Mouse (Mus musculus): ENCODE results near the gene Abcg5. TPM values are rescaled to one million over a fixed set of nuclear protein-coding genes. Genes with fewer than 3 reads are reported as not detected.
A peak's percentile ranks its signal among the peaks of the same experiment; 100 is the strongest.

Abcg5 gene
- polyA plus RNA-seq, 1 experiment: not detected

GRCm38 (mm10) chr17:84653544-84653943 is 29.3 kb downstream of the Abcg5 start:
- Histone ChIP-seq H3K27me3 (ENCODE audit: control insufficient read depth, insufficient read depth, insufficient read length) (no peaks in the 10 kb centered on the region), H3ac (ENCODE audit: control insufficient read depth, insufficient read length) (no peak overlapping the region), H3K36me3 (ENCODE audit: control insufficient read depth, insufficient read depth) (no peaks in the 10 kb centered on the region), H3K4me3 (no peak overlapping the region), H3K79me2 (ENCODE audit: control insufficient read depth, insufficient read depth) (no peaks in the 10 kb centered on the region), H3K4me2 (ENCODE audit: low read depth) (no peak overlapping the region)
- TF ChIP-seq E2F4 (IDR thresholded peaks at IDR 0.05; ENCODE audit: insufficient read depth) (no peak), REST (IDR thresholded peaks at IDR 0.05; ENCODE audit: insufficient read depth, insufficient read length) (no peak), SRF (IDR thresholded peaks at IDR 0.05; ENCODE audit: control insufficient read depth, insufficient read length, low read depth) (no peak)

DNA sequence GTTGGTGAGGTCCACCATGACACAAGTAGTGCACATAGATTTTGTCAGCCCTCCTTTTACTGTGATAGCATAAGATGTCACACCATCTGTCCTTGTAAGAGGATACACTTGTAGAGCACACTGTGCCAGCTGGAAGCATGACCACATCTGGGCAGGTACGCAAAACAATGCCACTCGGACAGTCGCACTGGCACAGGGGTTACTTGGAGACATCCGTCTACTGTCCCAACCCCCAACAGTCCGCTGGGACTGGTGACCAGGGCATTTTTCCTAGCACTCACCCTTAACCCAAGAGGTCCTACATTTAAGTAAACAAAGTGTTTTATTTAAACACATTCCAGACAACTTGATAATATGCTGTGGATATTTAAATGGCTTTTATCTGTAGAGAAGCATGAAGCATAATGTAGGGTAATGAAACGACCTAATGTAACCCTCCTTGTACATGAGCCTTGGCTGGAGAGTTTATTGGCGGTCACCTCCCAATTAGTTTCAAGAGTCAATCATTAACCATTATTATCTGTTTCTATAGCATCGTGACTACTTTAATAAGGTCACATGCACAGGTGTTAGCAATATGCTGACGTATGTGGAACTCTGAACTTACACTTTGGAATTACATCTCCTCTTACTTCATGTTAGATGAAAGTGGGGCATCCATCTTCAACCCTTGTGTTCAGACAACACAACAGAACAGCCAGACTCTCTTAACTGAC is 32.4 kb downstream of the Abcg5 start:
- Histone ChIP-seq H3K4me2 (ENCODE audit: low read depth) (no peak overlapping the region), H3K79me2 (ENCODE audit: control insufficient read depth, insufficient read depth) (no peaks in the 10 kb centered on the region), H3K36me3 (ENCODE audit: control insufficient read depth, insufficient read depth) (no peaks in the 10 kb centered on the region), H3ac (ENCODE audit: control insufficient read depth, insufficient read length) (no peak overlapping the region), H3K4me3 (no peak overlapping the region), H3K27me3 (ENCODE audit: control insufficient read depth, insufficient read depth, insufficient read length) (no peaks in the 10 kb centered on the region)
- no peak for TF ChIP-seq REST (IDR thresholded peaks at IDR 0.05; ENCODE audit: insufficient read depth, insufficient read length)
- no peak for TF ChIP-seq MAX (IDR thresholded peaks at IDR 0.05; ENCODE audit: low read depth)
- TF ChIP-seq MYOD1 (IDR thresholded peaks at IDR 0.05; ENCODE audit: control insufficient read depth in 1 of 3, insufficient read length in 2 of 3, low read depth in 2 of 3): no peak
- TF ChIP-seq MYOG (IDR thresholded peaks at IDR 0.05; ENCODE audit: control insufficient read depth in 1 of 3, insufficient read depth in 1 of 3, insufficient read length in 2 of 3, low read depth in 2 of 3): no peak
- no peak for TF ChIP-seq TCF12 (IDR thresholded peaks at IDR 0.05; ENCODE audit: insufficient read depth, poor library complexity, severe bottlenecking)
- TF ChIP-seq SRF (IDR thresholded peaks at IDR 0.05; ENCODE audit: control insufficient read depth, insufficient read length, low read depth): no peak
- no peak for TF ChIP-seq CEBPB (IDR thresholded peaks at IDR 0.05; ENCODE audit: insufficient read depth, poor library complexity, severe bottlenecking)
- TF ChIP-seq POLR2AphosphoS2 (IDR thresholded peaks at IDR 0.05; ENCODE audit: insufficient read length, low read depth): no peak
- TF ChIP-seq E2F4 (IDR thresholded peaks at IDR 0.05; ENCODE audit: insufficient read depth): no peak
- TF ChIP-seq POLR2A (IDR thresholded peaks at IDR 0.05; ENCODE audit: insufficient read length, low read depth): no peak
- TF ChIP-seq TCF3 (IDR thresholded peaks at IDR 0.05; ENCODE audit: insufficient read length, low read depth): no peak
- no peak for TF ChIP-seq USF1 (IDR thresholded peaks at IDR 0.05; ENCODE audit: low read depth)

- H3K4me3 ChIP-seq: no peak overlapping the region
- no peaks in the 10 kb centered on the region for H3K27me3 ChIP-seq (ENCODE audit: control insufficient read depth, insufficient read depth, insufficient read length)
- H3K79me2 ChIP-seq (ENCODE audit: control insufficient read depth, insufficient read depth): no peaks in the 10 kb centered on the region
- no peak overlapping the region for H3ac ChIP-seq (ENCODE audit: control insufficient read depth, insufficient read length)
- H3K36me3 ChIP-seq (ENCODE audit: control insufficient read depth, insufficient read depth): no peaks in the 10 kb centered on the region
- TF ChIP-seq POLR2A (IDR thresholded peaks at IDR 0.05; ENCODE audit: insufficient read length, low read depth) (no peak), TCF3 (IDR thresholded peaks at IDR 0.05; ENCODE audit: insufficient read length, low read depth) (no peak), REST (IDR thresholded peaks at IDR 0.05; ENCODE audit: insufficient read depth, insufficient read length) (no peak), E2F4 (IDR thresholded peaks at IDR 0.05; ENCODE audit: insufficient read depth) (no peak), USF1 (IDR thresholded peaks at IDR 0.05; ENCODE audit: low read depth) (no peak), MAX (IDR thresholded peaks at IDR 0.05; ENCODE audit: low read depth) (no peak), MYOG (IDR thresholded peaks at IDR 0.05; ENCODE audit: control insufficient read depth in 1 of 3, insufficient read depth in 1 of 3, insufficient read length in 2 of 3, low read depth in 2 of 3) (no peak), POLR2AphosphoS2 (IDR thresholded peaks at IDR 0.05; ENCODE audit: insufficient read length, low read depth) (no peak), SRF (IDR thresholded peaks at IDR 0.05; ENCODE audit: control insufficient read depth, insufficient read length, low read depth) (no peak), MYOD1 (IDR thresholded peaks at IDR 0.05; ENCODE audit: control insufficient read depth in 1 of 3, insufficient read length in 2 of 3, low read depth in 2 of 3) (no peak), TCF12 (IDR thresholded peaks at IDR 0.05; ENCODE audit: insufficient read depth, poor library complexity, severe bottlenecking) (no peak), CEBPB (IDR thresholded peaks at IDR 0.05; ENCODE audit: insufficient read depth, poor library complexity, severe bottlenecking) (no peak)
- no peak overlapping the region for H3K4me2 ChIP-seq (ENCODE audit: low read depth)
Measured at GRCm38 (mm10) chr17:84647630-84648029, 35.2 kb downstream of the Abcg5 start.

GRCm38 (mm10) chr17:84646477-84646876 is 36.3 kb downstream of the Abcg5 start:
- no peak overlapping the region for H3ac ChIP-seq (ENCODE audit: control insufficient read depth, insufficient read length)
- H3K79me2 ChIP-seq (ENCODE audit: control insufficient read depth, insufficient read depth): no peaks in the 10 kb centered on the region
- H3K27me3 ChIP-seq (ENCODE audit: control insufficient read depth, insufficient read depth, insufficient read length): no peaks in the 10 kb centered on the region
- H3K4me2 ChIP-seq (ENCODE audit: low read depth): peak overlapping the region; percentile 6
- no peak for TF ChIP-seq REST (IDR thresholded peaks at IDR 0.05; ENCODE audit: insufficient read depth, insufficient read length)
- TF ChIP-seq POLR2AphosphoS2 (IDR thresholded peaks at IDR 0.05; ENCODE audit: insufficient read length, low read depth): no peak
- TF ChIP-seq TCF12 (IDR thresholded peaks at IDR 0.05; ENCODE audit: insufficient read depth, poor library complexity, severe bottlenecking): no peak
- TF ChIP-seq TCF3 (IDR thresholded peaks at IDR 0.05; ENCODE audit: insufficient read length, low read depth): no peak
- no peak for TF ChIP-seq MAX (IDR thresholded peaks at IDR 0.05; ENCODE audit: low read depth)
- no peak for TF ChIP-seq POLR2A (IDR thresholded peaks at IDR 0.05; ENCODE audit: insufficient read length, low read depth)
- no peak for TF ChIP-seq CEBPB (IDR thresholded peaks at IDR 0.05; ENCODE audit: insufficient read depth, poor library complexity, severe bottlenecking)
- no peak for TF ChIP-seq MYOD1 (IDR thresholded peaks at IDR 0.05; ENCODE audit: control insufficient read depth in 1 of 3, insufficient read length in 2 of 3, low read depth in 2 of 3)
- no peak for TF ChIP-seq SRF (IDR thresholded peaks at IDR 0.05; ENCODE audit: control insufficient read depth, insufficient read length, low read depth)
- no peak for TF ChIP-seq USF1 (IDR thresholded peaks at IDR 0.05; ENCODE audit: low read depth)
- TF ChIP-seq MYOG (IDR thresholded peaks at IDR 0.05; ENCODE audit: control insufficient read depth in 1 of 3, insufficient read depth in 1 of 3, insufficient read length in 2 of 3, low read depth in 2 of 3): no peak
- no peak for TF ChIP-seq E2F4 (IDR thresholded peaks at IDR 0.05; ENCODE audit: insufficient read depth)
- no peak overlapping the region for H3K4me3 ChIP-seq
- no peaks in the 10 kb centered on the region for H3K36me3 ChIP-seq (ENCODE audit: control insufficient read depth, insufficient read depth)

Data from myocyte (in vitro differentiated cells).